ENCODE assay signal across 14 mouse cellular contexts in genomic region chr11:115611173-115611572, GRCm38 (mm10). TPM values are rescaled to one million over a fixed set of nuclear protein-coding genes. Genes with fewer than 3 reads are reported as not detected.
A peak's percentile ranks its signal among the peaks of the same experiment; 100 is the strongest.
DNase-seq lines count a peak whose midpoint lies in the region; ATAC-seq and TF ChIP-seq lines count a peak whose summit lies in the region.
"Had no signal": no experiment of that assay in that cellular context is flagged by ENCODE, and none has a peak within 500 bp of the region (broad histone marks: within the 10 kb centered on the region; RNA-seq: fewer than 3 reads in every experiment).

No protein-coding gene starts in this region.

- WGBS in limb, embryonic 13.5 days, result 58% methylated on average over 6 of the region's 6 CpGs
- 65% methylated on average over 6 of the region's 6 CpGs for WGBS in limb, embryonic 10.5 days
- 63% methylated on average over 6 of the region's 6 CpGs for WGBS in embryonic facial prominence, embryonic 14.5 days
- 72% methylated on average over 6 of the region's 6 CpGs for WGBS in liver, embryonic 14.5 days (ENCODE audit: insufficient replicate concordance)

- no peaks in the 10 kb centered on the region for H3K27me3 ChIP-seq in limb, embryonic 13.5 days
- no peaks in the 10 kb centered on the region for H3K27me3 ChIP-seq in limb, embryonic 10.5 days (ENCODE audit: low read depth, poor library complexity, severe bottlenecking)
- H3K27me3 ChIP-seq in embryonic facial prominence, embryonic 14.5 days (replicated peaks; ENCODE audit: control insufficient read depth, insufficient read depth, low read length), result no peaks in the 10 kb centered on the region
- H3K27me3 ChIP-seq in liver, embryonic 14.5 days (ENCODE audit: control insufficient read depth, insufficient read depth, low read length), result no peaks in the 10 kb centered on the region
- H3K27me3 ChIP-seq: Patski had no signal

- peak overlapping the region; percentile 100; the same call in 1 of the 2 replicates for H3K27ac ChIP-seq in gastrocnemius, adult 2 months
- no peak overlapping the region for H3K27ac ChIP-seq in limb, embryonic 13.5 days
- no peak overlapping the region for H3K27ac ChIP-seq in limb, embryonic 10.5 days
- H3K27ac ChIP-seq in embryonic facial prominence, embryonic 14.5 days (replicated peaks; ENCODE audit: low read depth, low read length), result no peak overlapping the region
- H3K27ac ChIP-seq in liver, embryonic 14.5 days, result no peak overlapping the region

- DNase-seq in gastrocnemius, adult 2 months, result no peak
- no peak for DNase-seq in gastrocnemius, postnatal 4 days (ENCODE audit: low spot score in 2 of 2)
- DNase-seq in limb, embryonic 10.5 days (ENCODE audit: low spot score), result no peak
- no peak for DNase-seq in embryonic facial prominence, embryonic 14.5 days (ENCODE audit: low spot score)
- no peak for DNase-seq in liver, embryonic 14.5 days (ENCODE audit: low read depth in 3 of 3, low spot score in 3 of 3)
- DNase-seq in layer of hippocampus, adult 11-12 months (ENCODE audit: low spot score), result no peak
- DNase-seq in left cerebral cortex, postnatal 36 days (ENCODE audit: low spot score in 2 of 2), result no peak
- DNase-seq: cerebellum, adult 8-10 months; embryo, embryonic 11 days; heart, adult 2 months; left cerebral cortex, postnatal 4 days had no signal

- TF ChIP-seq EP300 in liver, embryonic 14.5 days (IDR thresholded peaks at IDR 0.05; ENCODE audit: low read depth), result no peak

- intact Hi-C loops in gastrocnemius, adult 2 months (cut with DNase I), result loop anchor here (5.0 kb wide), 2 partner anchors 74 to 129 kb away; partner anchors contain the start of gene Sumo2
- intact Hi-C loops in left cerebral cortex, postnatal 36 days (cut with DNase I), result loop anchor here (5.0 kb wide), 1 partner anchor 124 kb away; no protein-coding TSS in a partner anchor

- no peak for ATAC-seq in limb, embryonic 13.5 days (ENCODE audit: low FRiP score, low read depth)
- ATAC-seq in embryonic facial prominence, embryonic 14.5 days (ENCODE audit: low read depth), result no peak
- no peak for ATAC-seq in liver, embryonic 14.5 days (ENCODE audit: insufficient read depth)
- ATAC-seq: CD4-positive, CD25-positive, alpha-beta regulatory T cell, adult 4 months had no signal

- peaks cover 18% of the 10 kb centered on the region for H3K4me1 ChIP-seq in limb, embryonic 13.5 days
- peaks cover 21% of the 10 kb centered on the region for H3K4me1 ChIP-seq in limb, embryonic 10.5 days
- peaks cover 9% of the 10 kb centered on the region; the same call in 1 of the 2 replicates for H3K4me1 ChIP-seq in embryonic facial prominence, embryonic 14.5 days (ENCODE audit: control insufficient read depth, insufficient read depth, low read length)
- peaks cover 8 to 12% of the 10 kb centered on the region in 2 experiments for H3K4me1 ChIP-seq in liver, embryonic 14.5 days (replicated peaks; ENCODE audit: control insufficient read depth in 2 of 2, insufficient read depth in 2 of 2, low read length in 1 of 2)

- peak overlapping the region; percentile 94 for H3K4me3 ChIP-seq in gastrocnemius, adult 2 months
- peak overlapping the region; percentile 63; the same call in 1 of the 2 replicates for H3K4me3 ChIP-seq in limb, embryonic 13.5 days
- H3K4me3 ChIP-seq in limb, embryonic 10.5 days, result no peak overlapping the region
- no peak overlapping the region for H3K4me3 ChIP-seq in embryonic facial prominence, embryonic 14.5 days (ENCODE audit: low read depth, low read length)
- peak overlapping the region in 1 of 2 experiments; percentile 75; a peak in 2 of 4 replicates for H3K4me3 ChIP-seq in liver, embryonic 14.5 days (ENCODE audit: insufficient read depth in 1 of 2, low read depth in 2 of 2, low read length in 2 of 2)

- H3K4me2 ChIP-seq in limb, embryonic 13.5 days (replicated peaks), result peak overlapping the region; percentile 81; the same call in 1 of the 2 replicates
- H3K4me2 ChIP-seq in embryonic facial prominence, embryonic 14.5 days (ENCODE audit: low read depth, low read length), result no peak overlapping the region
- peak overlapping the region; percentile 90 for H3K4me2 ChIP-seq in liver, embryonic 14.5 days (ENCODE audit: low read depth)

- peaks cover 55% of the 10 kb centered on the region for H3K36me3 ChIP-seq in limb, embryonic 13.5 days
- H3K36me3 ChIP-seq in limb, embryonic 10.5 days, result peaks cover 55% of the 10 kb centered on the region
- H3K36me3 ChIP-seq in embryonic facial prominence, embryonic 14.5 days (ENCODE audit: control insufficient read depth, insufficient read depth, low read length), result peaks cover 38% of the 10 kb centered on the region
- H3K36me3 ChIP-seq in liver, embryonic 14.5 days (replicated peaks; ENCODE audit: control insufficient read depth, insufficient read depth, low read depth), result peaks cover 31% of the 10 kb centered on the region

- no peak for TF ChIP-seq CTCF in gastrocnemius, adult 2 months (IDR thresholded peaks at IDR 0.05)
- no peak for TF ChIP-seq CTCF in liver, embryonic 14.5 days (IDR thresholded peaks at IDR 0.05; ENCODE audit: low read depth)

- no peaks in the 10 kb centered on the region for H3K9me3 ChIP-seq in limb, embryonic 13.5 days
- no peaks in the 10 kb centered on the region for H3K9me3 ChIP-seq in limb, embryonic 10.5 days (replicated peaks)
- H3K9me3 ChIP-seq in embryonic facial prominence, embryonic 14.5 days (ENCODE audit: control insufficient read depth, low read length), result no peaks in the 10 kb centered on the region
- no peaks in the 10 kb centered on the region for H3K9me3 ChIP-seq in liver, embryonic 14.5 days (ENCODE audit: control insufficient read depth, low read length)

- no peak overlapping the region; the same call in 1 of the 2 replicates for H3K9ac ChIP-seq in limb, embryonic 13.5 days
- H3K9ac ChIP-seq in embryonic facial prominence, embryonic 14.5 days (ENCODE audit: low read depth, low read length), result peak overlapping the region; percentile 75
- H3K9ac ChIP-seq in liver, embryonic 14.5 days (replicated peaks), result 0 out of 2 replicates have a peak overlapping the region, but pooled peaks have one; percentile 81

RNA-seq across cellular contexts. Expression of gene Mif4gd, which starts 1.6 kb away (rescaled TPM):
- total RNA-seq in gastrocnemius, adult 2 months (2021), result 10 to 100 TPM; 46.0 to 55.0 TPM
- total RNA-seq in gastrocnemius, postnatal 4 days (2021), result 10 to 100 TPM; 29.7 to 31.9 TPM
- polyA plus RNA-seq in limb, embryonic 13.5 days (2015; fragmentation: Nextera tagmentation; extraction: Ambion mirVana), result 18.8 and 19.8 TPM in 2 replicates
- polyA plus RNA-seq in limb, embryonic 10.5 days (2016; fragmentation: Nextera tagmentation; extraction: Ambion mirVana), result 16.2 and 18.2 TPM in 2 replicates
- 22.7 and 28.5 TPM in 2 replicates for polyA plus RNA-seq in embryonic facial prominence, embryonic 14.5 days (2014; fragmentation: Nextera tagmentation; extraction: Ambion mirVana)
- 21.1 and 25.6 TPM in 2 replicates for polyA plus RNA-seq in liver, embryonic 14.5 days (2012; rRNA removed)
- 24.3 and 25.6 TPM in 2 replicates for polyA plus RNA-seq in liver, embryonic 14.5 days (2014; fragmentation: Nextera tagmentation; extraction: Ambion mirVana)
- 10 to 100 TPM; 15.1 to 18.1 TPM for total RNA-seq in left cerebral cortex, postnatal 36 days (2021)

RNA-seq across cellular contexts. Expression of gene Gga3, which starts 7.3 kb away (rescaled TPM):
- total RNA-seq in gastrocnemius, adult 2 months (2021), result 10 to 100 TPM; 18.8 to 20.7 TPM
- total RNA-seq in gastrocnemius, postnatal 4 days (2021), result 10 to 100 TPM; 15.9 to 21.8 TPM
- polyA plus RNA-seq in limb, embryonic 13.5 days (2015; fragmentation: Nextera tagmentation; extraction: Ambion mirVana), result 18.1 and 20.9 TPM in 2 replicates
- polyA plus RNA-seq in limb, embryonic 10.5 days (2016; fragmentation: Nextera tagmentation; extraction: Ambion mirVana), result 30.8 and 34.9 TPM in 2 replicates
- 16.5 and 17.9 TPM in 2 replicates for polyA plus RNA-seq in embryonic facial prominence, embryonic 14.5 days (2014; fragmentation: Nextera tagmentation; extraction: Ambion mirVana)
- 9.2 and 17.2 TPM in 2 replicates for polyA plus RNA-seq in liver, embryonic 14.5 days (2012; rRNA removed)
- polyA plus RNA-seq in liver, embryonic 14.5 days (2014; fragmentation: Nextera tagmentation; extraction: Ambion mirVana), result 6.4 and 7.2 TPM in 2 replicates
- total RNA-seq in left cerebral cortex, postnatal 36 days (2021), result 10 to 100 TPM; 70.2 to 74.3 TPM

RNA-seq across cellular contexts. Expression of gene Mrps7, which starts 7.4 kb away (rescaled TPM):
- 10 to 100 TPM; 66.8 to 88.5 TPM for total RNA-seq in gastrocnemius, adult 2 months (2021)
- 10 to 100 TPM; 70.9 to 73.2 TPM for total RNA-seq in gastrocnemius, postnatal 4 days (2021)
- 91.6 and 93.5 TPM in 2 replicates for polyA plus RNA-seq in limb, embryonic 13.5 days (2015; fragmentation: Nextera tagmentation; extraction: Ambion mirVana)
- polyA plus RNA-seq in limb, embryonic 10.5 days (2016; fragmentation: Nextera tagmentation; extraction: Ambion mirVana), result 108 and 120 TPM in 2 replicates
- polyA plus RNA-seq in embryonic facial prominence, embryonic 14.5 days (2014; fragmentation: Nextera tagmentation; extraction: Ambion mirVana), result 82.8 and 87.6 TPM in 2 replicates
- polyA plus RNA-seq in liver, embryonic 14.5 days (2012; rRNA removed), result 16.2 and 24.1 TPM in 2 replicates
- polyA plus RNA-seq in liver, embryonic 14.5 days (2014; fragmentation: Nextera tagmentation; extraction: Ambion mirVana), result 52.6 and 53.3 TPM in 2 replicates
- 10 to 100 TPM; 49.8 to 57.9 TPM for total RNA-seq in left cerebral cortex, postnatal 36 days (2021)

RNA-seq across cellular contexts. Expression of gene Slc25a19, which starts 16.9 kb away (rescaled TPM):
- total RNA-seq in gastrocnemius, adult 2 months (2021), result 10 to 100 TPM; 43.1 to 51.5 TPM
- 10 to 100 TPM; 24.0 to 27.4 TPM for total RNA-seq in gastrocnemius, postnatal 4 days (2021)
- 28.5 and 30.2 TPM in 2 replicates for polyA plus RNA-seq in limb, embryonic 13.5 days (2015; fragmentation: Nextera tagmentation; extraction: Ambion mirVana)
- 27.2 and 27.8 TPM in 2 replicates for polyA plus RNA-seq in limb, embryonic 10.5 days (2016; fragmentation: Nextera tagmentation; extraction: Ambion mirVana)
- polyA plus RNA-seq in embryonic facial prominence, embryonic 14.5 days (2014; fragmentation: Nextera tagmentation; extraction: Ambion mirVana), result 23.4 and 24.6 TPM in 2 replicates
- 7.4 and 10.5 TPM in 2 replicates for polyA plus RNA-seq in liver, embryonic 14.5 days (2012; rRNA removed)
- 8.5 and 9.4 TPM in 2 replicates for polyA plus RNA-seq in liver, embryonic 14.5 days (2014; fragmentation: Nextera tagmentation; extraction: Ambion mirVana)
- total RNA-seq in left cerebral cortex, postnatal 36 days (2021), result 10 to 100 TPM; 56.8 to 60.1 TPM

RNA-seq across cellular contexts. Expression of gene Nup85, which starts 46.9 kb away (rescaled TPM):
- 10 to 100 TPM; 17.2 to 18.6 TPM for total RNA-seq in gastrocnemius, adult 2 months (2021)
- 10 to 100 TPM; 43.4 to 45.2 TPM for total RNA-seq in gastrocnemius, postnatal 4 days (2021)
- polyA plus RNA-seq in limb, embryonic 13.5 days (2015; fragmentation: Nextera tagmentation; extraction: Ambion mirVana), result 184 and 186 TPM in 2 replicates
- polyA plus RNA-seq in limb, embryonic 10.5 days (2016; fragmentation: Nextera tagmentation; extraction: Ambion mirVana), result 257 and 275 TPM in 2 replicates
- 128 and 143 TPM in 2 replicates for polyA plus RNA-seq in embryonic facial prominence, embryonic 14.5 days (2014; fragmentation: Nextera tagmentation; extraction: Ambion mirVana)
- 96.0 and 109 TPM in 2 replicates for polyA plus RNA-seq in liver, embryonic 14.5 days (2012; rRNA removed)
- polyA plus RNA-seq in liver, embryonic 14.5 days (2014; fragmentation: Nextera tagmentation; extraction: Ambion mirVana), result 118 and 125 TPM in 2 replicates
- 10 to 100 TPM; 41.6 to 49.9 TPM for total RNA-seq in left cerebral cortex, postnatal 36 days (2021)

Comparison
In these comparisons a context has a peak if more than half of its experiments do, and no peak if none do; other contexts are left out.
1. H3K4me3 ChIP-seq: peak in gastrocnemius, adult 2 months (single experiment) and limb, embryonic 13.5 days (single experiment); none in limb, embryonic 10.5 days (single experiment) and embryonic facial prominence, embryonic 14.5 days (single experiment).